Mouse (Mus musculus): ENCODE data around the gene Zranb1.

- no peak for TF ChIP-seq POLR2A (IDR thresholded peaks at IDR 0.05; ENCODE audit: low read depth, low read length)
- no peak for TF ChIP-seq CTCF (conservative IDR thresholded peaks at IDR 0.05; ENCODE audit: insufficient read depth, insufficient read length, low read depth, low read length)
These were observed 9.6 kb downstream of the Zranb1 start for GRCm38 (mm10) chr7:132940569-132940968.
